Mouse (Mus musculus) frontal cortex, postnatal 14 days (tissue): ENCODE measurements around the gene Hprt.

ENCODE experiments used
- DNase-seq, 2 experiments: peaks; one replicate each; pipeline ENCODE4 v3.0.0; 2022; ENCODE audit warnings: low spot score in 2 of 2

Hprt gene

GRCm38 (mm10) chrX:53041006-53041405 is 53.1 kb downstream of the Hprt start:
- DNase-seq: no peak

DNA sequence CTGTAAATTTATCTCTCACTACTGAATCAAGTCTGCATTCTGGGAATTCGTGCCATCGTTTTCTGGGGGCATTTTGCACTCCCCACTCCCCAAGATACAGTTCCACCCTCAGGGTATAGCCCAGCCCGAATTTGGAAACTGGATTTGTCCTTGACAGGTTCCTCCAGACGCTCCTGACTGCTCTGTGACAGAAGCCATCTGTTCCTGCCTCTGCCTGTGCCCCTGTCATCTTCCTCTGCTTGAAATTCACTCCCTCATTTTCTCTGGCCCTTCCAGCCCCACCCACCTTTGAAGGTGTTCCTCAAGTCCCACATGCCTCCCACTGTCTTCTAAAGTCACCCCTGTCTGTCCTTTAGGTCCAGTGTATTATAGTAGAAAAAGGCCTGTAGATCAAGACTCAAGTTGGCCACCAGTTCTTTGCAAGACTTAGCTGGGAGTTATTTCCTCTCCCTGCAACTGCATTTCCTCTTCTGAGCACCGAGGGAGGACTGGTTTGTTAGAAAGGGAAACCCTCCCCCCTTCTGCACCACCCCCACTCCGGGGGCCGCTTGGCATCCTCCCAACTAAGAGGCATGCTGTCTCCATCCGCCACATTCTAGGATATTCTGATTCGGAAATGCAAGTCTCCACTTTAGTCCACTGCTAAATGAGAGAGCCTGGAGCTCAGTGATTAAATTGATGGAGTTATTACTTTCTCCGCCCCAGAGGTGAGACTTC is 57.4 kb downstream of the Hprt start:
- DNase-seq: no peak

DNA sequence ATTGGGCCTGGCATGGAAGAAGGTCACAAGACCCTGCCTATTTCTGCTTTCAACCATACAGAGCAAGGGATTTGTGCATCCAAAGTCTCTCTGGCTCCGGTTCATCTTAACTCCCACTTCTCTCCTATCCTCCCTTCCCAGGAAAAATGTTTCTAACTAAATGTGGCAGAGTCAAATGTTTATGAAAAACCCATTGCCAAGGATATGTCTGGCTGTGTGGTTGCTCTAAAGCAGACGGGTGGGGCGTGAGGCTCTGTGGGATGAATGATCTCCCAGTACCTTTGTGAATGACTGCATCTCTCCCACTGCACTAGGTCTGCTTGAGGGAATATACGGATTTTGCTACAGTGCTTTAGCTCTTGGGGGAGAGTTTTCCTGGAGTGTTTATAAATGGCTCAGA is 58.1 kb downstream of the Hprt start:
- no peak for DNase-seq

DNA sequence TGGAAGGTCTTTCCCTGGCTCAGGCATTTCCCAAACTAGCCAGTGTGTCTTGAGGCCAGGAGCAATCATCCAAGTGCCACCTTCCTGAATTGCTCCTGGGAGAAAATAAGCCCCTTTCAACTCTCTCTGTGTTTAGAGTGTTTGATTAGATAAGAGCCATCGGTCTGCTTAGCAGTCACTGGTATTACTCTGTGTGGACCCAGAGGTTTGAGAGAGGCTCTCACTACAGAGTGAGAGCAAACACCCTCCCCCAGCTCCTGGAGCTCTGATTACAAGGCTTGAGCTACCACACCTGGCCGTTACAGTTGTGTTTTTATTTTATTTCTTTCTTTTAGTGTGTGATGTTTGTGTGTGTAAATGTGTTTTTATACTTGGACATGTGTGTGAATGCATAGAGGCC is 59.0 kb downstream of the Hprt start:
- DNase-seq: no peak

DNA sequence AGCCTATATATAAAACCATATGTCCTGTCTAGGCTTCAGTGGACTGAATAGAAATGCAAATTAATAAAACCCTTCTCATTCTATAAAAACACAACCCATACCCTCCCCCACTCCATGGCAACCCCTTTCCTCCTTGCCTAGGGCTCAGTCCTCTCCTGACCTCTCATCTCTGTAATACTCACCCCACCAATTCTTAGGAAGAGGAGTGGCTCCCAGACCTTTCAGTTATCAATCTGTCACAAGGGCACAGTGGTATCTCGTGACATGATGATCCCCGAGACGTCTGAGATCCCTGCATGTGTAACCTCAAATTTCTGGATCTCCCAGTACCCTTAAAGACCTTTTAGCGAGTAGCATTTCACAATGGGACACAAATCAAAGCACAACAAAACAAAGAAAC is 61.3 kb downstream of the Hprt start:
- no peak for DNase-seq

GRCm38 (mm10) chrX:53050353-53050752 is 62.4 kb downstream of the Hprt start:
- DNase-seq: no peak

DNA sequence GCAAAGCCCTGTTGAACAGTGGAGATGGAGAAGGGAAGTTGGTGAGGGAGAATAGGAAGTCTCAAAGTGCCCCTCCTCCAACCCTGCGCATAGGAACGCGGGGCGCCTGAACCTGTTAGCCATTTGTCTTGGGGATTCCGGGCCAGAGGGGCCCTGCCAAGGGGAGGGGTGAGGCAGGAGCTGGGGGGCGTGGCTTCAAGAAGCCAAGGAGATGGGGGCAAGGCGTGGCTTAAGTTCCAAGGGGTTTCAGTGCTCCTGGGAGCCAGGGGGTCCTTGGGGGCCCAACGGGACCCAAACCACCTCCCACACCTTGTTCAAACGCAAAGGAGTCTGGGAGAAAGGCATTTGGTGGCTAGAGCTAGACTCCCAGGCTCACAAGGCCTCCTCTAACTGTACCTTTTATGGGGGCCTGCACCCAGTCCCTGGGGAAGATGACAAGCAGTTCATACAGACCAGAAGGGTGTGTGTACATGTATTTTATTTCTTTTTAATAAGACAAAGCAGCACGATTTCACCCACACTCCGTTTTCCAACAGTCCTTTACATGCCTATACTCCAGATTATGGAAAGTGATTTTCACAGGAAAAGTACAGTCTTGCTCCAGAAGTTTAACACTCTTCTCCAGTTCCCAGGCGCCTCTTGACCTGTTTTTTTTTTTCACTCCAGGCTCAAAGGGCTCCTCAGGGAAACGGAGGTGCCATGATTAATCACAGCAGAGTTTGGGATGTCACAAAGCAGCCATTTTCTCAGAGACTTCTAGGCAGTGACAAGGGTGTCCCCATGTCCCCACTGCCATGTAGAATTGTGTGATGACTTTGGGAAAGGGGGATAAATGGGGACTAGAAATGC is 64.9 kb downstream of the Hprt start:
- DNase-seq: no peak

DNA sequence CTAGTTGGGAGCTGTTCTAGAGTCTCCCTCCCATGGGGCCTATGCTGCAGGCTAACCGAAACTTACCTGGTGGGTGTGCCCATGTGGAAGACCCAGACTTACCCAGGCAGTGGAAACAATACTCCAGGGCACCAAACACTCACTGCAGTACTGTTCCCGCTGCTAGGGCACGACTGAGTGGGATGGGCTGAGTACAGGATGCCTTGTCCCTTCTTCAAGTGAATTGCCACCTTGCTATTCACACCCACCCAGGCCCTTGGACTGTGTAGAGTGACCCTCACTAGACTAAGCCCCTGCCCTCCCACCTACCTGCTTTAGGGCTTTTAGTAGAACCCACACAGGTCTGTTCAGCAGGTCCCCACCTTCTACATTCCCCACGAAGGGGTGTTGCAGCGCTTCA is 65.9 kb downstream of the Hprt start:
- no peak for DNase-seq

DNA sequence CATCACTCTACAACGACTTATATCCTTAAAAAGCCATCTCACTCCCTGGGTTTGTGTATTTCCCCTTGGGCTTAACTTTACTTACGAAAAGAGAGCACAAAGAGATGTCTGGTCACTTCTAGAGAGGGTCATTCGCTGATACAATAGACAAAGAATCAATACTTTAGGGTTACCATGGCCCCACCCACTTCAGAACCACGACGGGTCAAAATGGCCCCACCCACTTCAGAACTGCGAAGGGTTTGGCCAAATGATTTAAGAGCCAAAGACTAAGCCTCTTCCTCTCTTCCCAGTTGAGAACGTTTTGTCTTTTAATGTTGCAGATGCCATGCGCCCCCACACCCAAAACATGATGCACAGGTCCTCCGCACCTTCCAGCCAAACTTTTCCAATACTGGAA is 67.8 kb downstream of the Hprt start:
- DNase-seq: no peak

- no peak for DNase-seq
These were observed 68.7 kb downstream of the Hprt start for GRCm38 (mm10) chrX:53056627-53057026.

GRCm38 (mm10) chrX:53057054-53057759 is 69.3 kb downstream of the Hprt start:
- DNase-seq: peak; percentile 25 to 56

GRCm38 (mm10) chrX:53057760-53058090 is 69.8 kb downstream of the Hprt start:
- DNase-seq: no peak

GRCm38 (mm10) chrX:53058459-53059280 is 70.7 kb downstream of the Hprt start:
- no peak for DNase-seq

- DNase-seq: no peak
These were observed 71.6 kb downstream of the Hprt start for GRCm38 (mm10) chrX:53059426-53060007.

DNA sequence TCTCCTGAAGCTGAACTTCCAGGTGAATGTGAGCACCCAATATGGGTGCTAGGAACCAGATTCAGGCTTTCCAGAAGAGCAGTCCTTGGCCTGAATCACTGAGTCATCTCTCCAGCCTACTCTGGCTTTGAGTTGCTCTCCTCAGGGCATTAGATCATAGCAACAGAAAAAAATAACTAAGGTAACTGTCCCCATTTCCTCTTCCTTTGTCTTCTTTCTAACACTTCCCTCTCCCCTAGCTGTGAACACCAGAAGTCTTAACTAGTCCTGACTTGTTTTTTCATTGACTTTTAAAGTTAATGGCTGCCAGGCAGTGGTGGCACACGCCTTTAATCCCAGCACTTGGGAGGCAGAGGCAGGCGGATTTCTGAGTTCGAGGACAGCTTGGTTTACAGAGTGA is 76.5 kb downstream of the Hprt start:
- DNase-seq: no peak
